Mouse (Mus musculus): ENCODE measurements at regions not wholly inside any gene's neighbourhood (a gene's known extent, or its start where the extent isn't known, plus 50 kb on each side); places are given as distances from the start of the nearest gene placed in this dataset.

- no peak for DNase-seq (ENCODE audit: low spot score)
These were observed 87.8 kb upstream of the Cpm start for GRCm38 (mm10) chr10:117541487-117541886.

GRCm38 (mm10) chr10:117540747-117541398 lies 88.4 kb upstream of the Cpm start:
- no peak for DNase-seq (ENCODE audit: low spot score)

DNA sequence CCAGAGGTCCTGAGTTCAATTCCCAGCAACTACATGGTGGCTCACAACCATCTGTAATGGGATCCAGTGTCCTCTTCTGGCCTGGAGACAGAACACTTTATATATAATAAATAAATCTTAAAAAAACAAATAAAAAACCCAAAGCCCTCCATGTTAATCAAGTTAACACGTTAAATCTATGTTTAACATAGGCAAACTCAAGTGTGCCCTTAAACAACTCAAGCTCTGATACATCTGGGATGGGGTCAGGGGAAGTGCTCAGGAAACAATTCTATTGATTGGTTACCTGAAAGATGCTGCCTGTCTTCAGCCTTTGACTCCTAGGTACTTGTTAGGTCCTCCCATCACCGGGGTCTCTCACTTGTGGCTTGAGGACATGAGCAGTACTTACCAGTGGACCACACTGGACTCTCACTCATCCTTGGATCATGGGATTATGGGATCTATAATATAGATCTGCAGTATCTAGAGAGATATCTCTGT lies 89.1 kb upstream of the Cpm start:
- no peak for DNase-seq (ENCODE audit: low spot score)

GRCm38 (mm10) chr10:117539532-117539931 lies 89.8 kb upstream of the Cpm start:
- no peak for DNase-seq (ENCODE audit: low spot score)

DNA sequence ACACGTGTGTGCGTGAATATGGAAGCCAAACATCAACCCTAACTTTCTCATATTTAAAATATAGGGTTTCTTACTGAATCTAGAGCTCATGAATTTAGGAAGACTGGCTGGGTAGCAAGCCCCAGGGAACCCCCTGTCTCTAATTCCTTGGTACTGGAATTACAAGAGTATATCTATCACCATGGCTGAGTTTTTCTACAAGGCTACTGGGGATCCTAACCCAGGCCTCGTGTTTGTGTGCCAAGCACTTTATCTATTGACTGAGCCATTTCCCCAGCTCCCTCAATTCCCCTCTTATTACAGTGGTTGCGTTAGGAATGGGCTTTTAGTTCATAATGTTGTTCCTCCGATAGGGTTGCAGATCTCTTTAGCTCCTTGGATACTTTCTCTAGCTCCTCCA lies 90.6 kb upstream of the Cpm start:
- DNase-seq (ENCODE audit: low spot score), result no peak

DNA sequence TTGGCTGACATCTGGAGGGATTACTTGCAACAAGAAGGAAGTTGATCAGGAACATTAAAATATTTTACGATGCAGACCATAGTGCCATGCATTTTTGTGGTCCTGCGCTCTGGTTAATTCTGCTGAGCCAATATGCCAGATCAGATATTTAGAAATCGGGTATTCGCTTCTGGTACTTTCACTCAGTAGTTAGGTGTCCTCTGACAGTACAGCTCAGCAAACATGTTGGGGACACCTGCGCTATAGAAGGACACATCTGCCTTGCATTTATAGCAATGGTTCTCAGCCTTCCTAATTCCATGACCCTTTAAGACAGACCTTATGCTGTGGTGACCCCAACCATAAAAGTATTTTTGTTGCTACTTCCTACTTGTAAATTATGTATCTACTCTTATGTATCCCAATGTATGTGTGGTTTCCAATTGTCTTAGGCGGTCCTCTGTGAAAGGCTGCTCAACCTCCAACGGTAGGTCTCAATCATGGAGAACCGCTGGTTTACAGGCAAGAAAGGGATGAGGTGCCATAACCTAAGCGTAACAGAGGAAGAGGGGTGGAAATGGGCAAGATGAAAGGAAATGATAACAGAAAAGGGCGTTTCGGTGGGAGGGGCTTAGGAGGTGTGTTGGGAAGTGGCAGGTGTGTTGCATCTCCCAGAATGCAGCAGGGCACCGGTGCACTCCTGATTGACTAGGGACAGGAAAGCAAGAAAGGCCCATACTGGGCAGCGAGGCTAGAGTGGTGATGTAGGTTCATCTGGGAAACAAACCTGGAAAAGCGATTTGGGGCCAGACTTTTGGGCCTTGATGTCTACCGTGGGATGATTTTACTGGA lies 92.3 kb upstream of the Cpm start:
- no peak for DNase-seq (ENCODE audit: low spot score)

- no peak for DNase-seq (ENCODE audit: low spot score)
These were observed 93.5 kb upstream of the Cpm start for GRCm38 (mm10) chr10:117535843-117536242.

DNA sequence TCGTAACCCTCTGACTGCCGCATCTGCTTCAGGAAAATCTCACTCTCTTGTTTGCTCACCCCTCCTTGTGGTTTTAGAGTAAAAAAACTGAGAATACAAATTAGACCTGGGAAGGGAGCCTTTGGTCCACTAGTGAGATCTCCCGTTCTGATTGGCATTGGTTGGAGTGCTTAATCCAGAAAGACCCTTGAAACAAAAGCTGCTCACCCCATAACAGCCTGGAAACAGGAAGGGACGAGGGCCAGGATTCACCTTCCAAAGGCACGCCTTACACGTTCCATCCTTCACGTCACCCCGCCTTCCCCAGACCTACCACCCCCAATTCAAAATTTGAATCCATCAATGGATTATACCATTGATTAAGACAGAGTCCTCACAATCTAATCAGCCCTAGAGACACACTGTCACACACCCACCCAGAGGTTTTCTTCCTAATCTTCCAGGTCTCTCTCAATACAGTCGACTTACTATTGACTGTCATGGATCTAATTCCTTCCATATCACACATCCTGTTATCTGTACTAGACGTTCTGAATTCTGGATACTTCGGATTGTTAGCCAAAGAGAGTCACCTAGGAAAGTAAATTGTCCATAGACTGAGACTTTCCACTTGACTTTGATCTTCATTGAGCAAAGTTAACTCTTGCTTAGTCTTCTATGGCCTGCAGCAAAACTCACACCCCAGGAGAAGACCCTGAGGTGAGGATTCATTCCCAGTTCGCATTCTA lies 94.1 kb upstream of the Cpm start:
- no peak for DNase-seq (ENCODE audit: low spot score)

GRCm38 (mm10) chr10:117534478-117534877 lies 94.8 kb upstream of the Cpm start:
- DNase-seq (ENCODE audit: low spot score), result no peak

DNA sequence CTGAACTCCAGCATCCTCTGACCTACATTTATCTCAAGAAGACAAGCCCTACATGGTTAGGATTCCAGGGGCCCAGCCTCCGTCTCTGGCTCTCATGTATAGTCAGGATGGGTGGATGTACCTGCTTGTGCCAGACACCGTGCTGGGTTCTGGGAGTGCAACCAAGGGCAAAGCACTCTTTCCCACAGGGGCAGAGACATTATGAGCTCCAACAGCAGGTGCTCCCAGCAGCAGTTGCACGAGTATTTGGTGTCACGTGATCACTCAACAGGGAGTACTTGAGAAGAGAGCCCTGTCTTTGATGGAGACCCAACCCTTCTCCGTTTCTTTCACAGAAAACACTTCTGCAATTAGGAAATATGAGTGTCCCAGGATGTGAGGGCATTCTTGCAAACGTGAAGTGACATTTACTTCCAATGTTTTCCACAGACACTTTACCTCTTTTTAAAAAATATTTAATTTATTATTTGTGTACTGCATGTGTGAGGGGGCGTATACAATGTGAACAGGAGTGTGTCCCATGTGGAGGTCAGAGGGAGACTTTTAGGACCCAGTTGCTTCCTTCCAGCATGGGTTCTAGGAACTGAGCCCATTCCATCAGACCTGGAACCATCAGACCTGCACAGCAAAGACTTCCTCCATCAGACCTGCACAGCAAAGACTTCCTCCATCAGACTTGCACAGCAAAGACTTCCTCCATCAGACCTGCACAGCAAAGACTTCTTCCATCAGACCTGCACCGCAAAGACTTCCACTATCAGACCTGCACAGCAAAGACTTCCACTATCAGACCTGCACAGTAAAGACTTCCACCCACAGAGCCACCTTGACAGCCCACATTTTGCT lies 95.5 kb upstream of the Cpm start:
- no peak for DNase-seq (ENCODE audit: low spot score)

DNA sequence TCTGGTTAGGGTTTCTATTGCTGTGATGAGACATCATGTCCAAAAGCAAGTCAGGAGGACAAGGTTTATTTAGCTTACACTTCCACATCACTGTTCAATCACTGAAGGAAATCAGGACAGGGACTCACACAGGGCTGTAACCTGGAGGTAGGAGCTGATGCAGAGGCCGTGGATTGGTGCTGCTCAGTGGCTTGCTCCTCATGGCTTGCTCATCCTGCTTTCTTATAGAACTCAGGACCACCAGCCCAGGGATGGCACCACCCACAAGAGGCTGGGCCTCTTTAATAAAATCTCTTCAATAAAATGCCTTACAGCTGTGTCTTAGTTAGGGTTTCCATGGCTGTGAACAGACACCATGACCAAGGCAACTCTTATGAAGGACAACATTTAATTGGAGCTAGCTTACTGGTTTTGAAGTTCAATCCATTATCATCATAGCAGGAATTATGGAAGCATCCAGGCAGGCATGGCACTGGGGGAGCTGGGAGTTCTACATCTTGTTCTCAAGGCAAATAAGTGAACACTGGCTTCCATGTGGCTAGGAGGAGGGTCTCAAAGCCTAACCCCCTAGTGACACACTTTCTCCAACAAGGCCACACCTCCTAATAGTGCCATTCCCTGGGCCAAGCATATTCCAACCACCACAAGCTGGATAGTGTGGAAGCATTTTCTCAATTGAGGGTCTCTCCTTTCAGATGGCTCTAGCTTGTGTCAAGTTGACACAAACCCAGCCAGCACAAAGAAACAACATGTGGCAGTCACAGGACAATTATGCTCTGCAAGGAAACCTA lies 96.4 kb upstream of the Cpm start:
- no peak for DNase-seq (ENCODE audit: low spot score)

- no peak for DNase-seq (ENCODE audit: low spot score)
These were observed 97.2 kb upstream of the Cpm start for GRCm38 (mm10) chr10:117531798-117532747.

DNA sequence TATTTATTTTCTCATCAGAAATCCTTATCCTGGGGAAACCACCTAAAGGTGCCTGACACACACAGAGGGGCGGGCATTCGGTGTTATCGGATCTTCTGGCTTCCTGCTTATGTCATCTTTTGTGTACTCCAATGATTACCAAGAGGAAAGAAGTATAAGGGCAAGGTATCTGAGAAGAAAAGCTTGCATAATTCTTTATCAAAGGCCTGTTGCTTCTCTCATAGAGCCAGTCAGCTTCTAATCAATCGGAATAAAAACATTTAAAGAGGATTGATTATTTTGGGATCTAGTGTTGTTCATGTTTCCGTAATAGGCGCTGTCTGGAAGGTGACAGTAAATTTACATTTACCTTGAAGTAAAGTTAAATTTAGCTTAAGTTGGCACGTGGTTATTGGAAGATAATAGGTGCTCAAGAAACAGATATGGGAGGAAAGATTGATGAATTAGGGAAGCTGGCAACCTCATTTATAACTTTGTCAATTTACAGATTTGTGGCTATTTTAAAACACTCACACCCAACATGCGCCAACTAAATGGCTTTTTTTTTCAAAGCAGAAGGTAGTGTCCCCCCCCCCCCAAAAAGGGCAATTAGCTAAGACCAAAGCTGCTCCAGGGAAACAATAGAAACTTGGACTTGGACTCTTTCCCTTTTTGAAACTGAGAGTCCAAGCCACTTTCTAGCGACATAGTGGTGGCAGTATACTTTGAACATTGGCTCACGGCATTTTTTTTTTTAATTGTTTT lies 98.3 kb upstream of the Cpm start:
- DNase-seq (ENCODE audit: low spot score), result no peak

DNA sequence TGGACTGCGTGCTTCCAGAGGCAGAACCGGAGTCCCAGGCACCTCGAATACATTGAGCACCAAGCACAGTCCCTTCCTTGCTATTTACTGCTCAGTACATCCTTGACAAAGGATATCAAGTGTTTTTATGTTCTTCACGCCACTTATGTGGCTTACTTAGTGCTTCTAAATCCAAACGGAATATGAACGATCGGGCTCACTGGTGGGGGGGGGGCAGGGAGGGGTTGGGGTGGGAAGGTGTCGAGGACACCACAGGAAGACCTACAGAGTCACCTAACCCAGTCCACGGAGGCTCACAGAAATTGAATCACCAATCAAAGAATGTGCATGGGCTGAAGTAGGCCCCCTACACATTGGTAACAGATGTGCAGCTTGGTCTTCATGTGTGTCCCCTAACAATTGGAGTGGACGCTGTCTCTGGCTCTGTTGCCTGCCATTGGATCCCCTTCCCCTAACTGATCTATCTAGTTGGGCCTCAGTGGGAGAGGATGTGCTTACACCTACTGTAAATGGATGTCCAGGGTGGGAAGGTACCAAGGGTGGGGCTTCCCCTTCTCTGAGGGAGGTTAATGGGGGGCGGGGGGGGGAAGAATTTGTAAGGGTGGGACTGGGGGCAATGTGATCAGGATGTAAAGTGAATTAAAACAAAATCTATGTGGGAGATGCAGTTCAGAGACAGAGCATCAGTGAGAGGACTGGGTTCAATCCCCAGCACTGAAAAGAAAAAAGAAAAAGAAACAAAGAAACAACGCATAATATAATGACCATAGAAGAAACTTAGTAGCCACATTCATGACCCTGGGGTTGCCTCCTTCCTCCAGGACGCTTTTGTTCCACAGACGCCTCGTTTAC lies 99.1 kb upstream of the Cpm start:
- DNase-seq (ENCODE audit: low spot score), result no peak

DNA sequence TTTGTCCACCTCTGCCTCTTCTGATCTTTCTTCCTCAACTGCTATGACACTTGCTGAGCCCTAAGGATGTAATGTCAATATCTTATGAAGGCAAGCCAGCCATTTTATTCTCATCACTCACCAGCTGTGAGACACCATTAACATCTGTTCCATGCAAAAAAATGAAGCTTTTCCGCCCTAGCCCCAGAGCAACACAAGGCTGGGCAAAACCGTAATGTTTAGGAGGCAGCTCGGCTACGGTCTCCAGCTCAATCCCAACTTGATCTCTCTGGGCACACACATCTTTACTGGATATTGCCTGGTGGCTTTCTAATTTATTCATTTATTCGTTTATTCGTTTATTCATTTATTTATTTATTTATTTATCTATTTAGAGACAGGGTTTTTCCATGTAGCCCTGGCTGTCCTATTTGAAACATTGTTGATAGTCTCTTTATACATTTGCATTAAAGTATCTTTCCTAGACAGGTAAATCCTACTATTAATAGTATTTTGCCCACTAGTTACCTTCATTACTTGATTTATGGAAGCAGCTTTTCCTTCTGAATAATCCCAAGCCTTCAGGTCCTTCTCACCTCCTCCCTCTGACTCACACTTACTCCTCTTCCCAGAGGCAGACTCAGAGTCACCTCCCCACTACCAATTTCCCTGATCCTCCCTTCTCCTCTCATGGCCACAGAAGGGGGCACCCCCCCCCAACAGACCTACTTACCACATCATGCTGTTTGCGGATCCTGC lies 99.9 kb upstream of the Cpm start:
- no peak for DNase-seq (ENCODE audit: low spot score)

DNA sequence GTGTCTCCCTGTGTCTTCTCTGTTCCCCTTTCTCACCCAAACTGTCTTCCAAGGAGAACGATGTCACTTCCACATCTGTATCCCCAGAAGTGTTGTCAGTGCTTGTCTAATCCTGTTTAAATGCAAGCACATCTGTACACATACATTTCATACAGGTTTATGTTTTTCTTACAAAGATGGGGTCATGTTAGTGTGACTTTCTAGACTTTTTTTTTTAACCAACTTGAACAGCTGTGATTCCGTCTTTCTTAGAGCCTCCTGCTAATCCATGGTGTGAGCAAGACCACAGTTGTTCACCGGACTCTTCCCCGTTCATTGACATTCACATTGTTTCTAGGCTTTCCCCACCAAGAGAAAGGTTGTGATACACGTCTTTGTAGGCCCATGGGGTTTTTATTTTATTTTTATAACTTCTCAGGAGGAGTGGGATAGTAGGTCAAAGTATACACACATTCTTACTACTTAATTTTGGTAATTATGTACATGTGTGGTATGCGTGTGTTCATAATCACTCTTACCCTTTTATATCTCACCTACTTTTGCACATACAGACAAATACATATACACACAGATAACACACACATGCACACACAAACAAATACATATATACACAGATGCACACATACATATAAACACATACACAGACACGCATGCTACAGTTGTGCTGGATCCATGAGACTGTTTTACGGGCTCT lies 100.6 kb upstream of the Cpm start:
- no peak for DNase-seq (ENCODE audit: low spot score)

- no peak for DNase-seq (ENCODE audit: low spot score)
These were observed 101.3 kb upstream of the Cpm start for GRCm38 (mm10) chr10:117527979-117528378.
